Mouse (Mus musculus) kidney, postnatal 0 days (tissue): Measurements from ENCODE around the gene Ccm2. TPM values are rescaled to one million over a fixed set of nuclear protein-coding genes. Genes with fewer than 3 reads are reported as not detected.

Source experiments
- ATAC-seq: fragments of 200-750 bp; cut with Nextera tagmentation; replicated peaks from 2 replicates; pipeline ENCODE4 v1.8.0; 2017; ENCODE audit warnings: low read depth, moderate number of reproducible peaks, moderate TSS enrichment, moderate library complexity; ENCODE audit not compliant: low FRiP score
- DNase-seq: peaks from one replicate; pipeline ENCODE4 v3.0.0-alpha.2; 2016; ENCODE audit warnings: low spot score
- H3K27ac ChIP-seq: fragments of 300-500 bp; sonication (generic); 2 replicates; pipeline ENCODE4 v1.5.1; 2014; ENCODE audit warnings: mild to moderate bottlenecking
- H3K27me3 ChIP-seq: fragments of 300-500 bp; sonication (generic); 2 replicates; pipeline ENCODE4 v1.6.1; 2014; ENCODE audit warnings: low read length, mixed read lengths; ENCODE audit not compliant: insufficient read depth
- H3K36me3 ChIP-seq: fragments of 300-500 bp; sonication (generic); 2 replicates; pipeline ENCODE4 v1.6.1; 2014; ENCODE audit warnings: low read length, mixed read lengths; ENCODE audit not compliant: insufficient read depth
- H3K4me1 ChIP-seq: fragments of 300-500 bp; sonication (generic); replicated peaks from 2 replicates; pipeline ENCODE4 v1.6.1; 2014; ENCODE audit warnings: antibody characterized with exemption, low read length, mixed read lengths; ENCODE audit not compliant: insufficient read depth
- H3K4me2 ChIP-seq: fragments of 300-500 bp; sonication (generic); 2 replicates; pipeline ENCODE4 v1.6.1; 2014; ENCODE audit warnings: mild to moderate bottlenecking, low read length, moderate library complexity, mixed read lengths
- H3K4me3 ChIP-seq: fragments of 300-500 bp; sonication (generic); replicated peaks from 2 replicates; pipeline ENCODE4 v1.5.1; 2014; ENCODE audit warnings: low read depth, low read length
- H3K9ac ChIP-seq: fragments of 300-500 bp; sonication (generic); 2 replicates; pipeline ENCODE4 v1.6.1; 2014; ENCODE audit warnings: low read depth, low read length
- H3K9me3 ChIP-seq: fragments of 300-500 bp; sonication (generic); replicated peaks from 2 replicates; pipeline ENCODE4 v1.6.1; 2016; ENCODE audit warnings: low read length, inconsistent platforms, mixed read lengths
- CTCF ChIP-seq: IDR thresholded peaks from 2 replicates; pipeline ENCODE4 v1.5.1; 2016; ENCODE audit warnings: antibody characterized with exemption, low read depth, mild to moderate bottlenecking, moderate library complexity
- WGBS: fragments of 180-500 bp; shearing (Covaris S2); extraction: QIAGEN DNeasy Blood & Tissue Kit; methylation state at CpG from one replicate; pipeline ENCODE4 v1.1.7; 2014; 5-methylcytosine and 5-hydroxymethylcytosine counted together
- polyA plus RNA-seq: library from polyadenylated mRNA; unstranded; fragments of >200 nt; fragmentation: Nextera tagmentation; extraction: Ambion mirVana; gene quantifications from 2 replicates; pipeline ENCODE4 v1.2.1, GENCODE M21; 2015

Gene Ccm2
- polyA plus RNA-seq, 1 experiment from 2014 or later, result 63.8 TPM

GRCm38 (mm10) chr11:6629655-6630054 lies 83.0 kb downstream of the Ccm2 start:
- Histone ChIP-seq H3K9ac (no peak overlapping the region), H3K4me2 (no peak overlapping the region), H3K36me3 (no peaks in the 10 kb centered on the region), H3K27ac (no peak overlapping the region), H3K4me1 (peaks cover 8% of the 10 kb centered on the region; the same call in 1 of the 2 replicates), H3K4me3 (no peak overlapping the region), H3K27me3 (no peaks in the 10 kb centered on the region), H3K9me3 (no peaks in the 10 kb centered on the region)
- TF ChIP-seq CTCF, result peak; percentile 55
- ATAC-seq (no peak), DNase-seq (peak; percentile 13)

- Histone ChIP-seq H3K9me3 (no peaks in the 10 kb centered on the region), H3K4me2 (no peak overlapping the region), H3K9ac (no peak overlapping the region), H3K27me3 (no peaks in the 10 kb centered on the region), H3K4me3 (no peak overlapping the region), H3K27ac (no peak overlapping the region), H3K36me3 (no peaks in the 10 kb centered on the region), H3K4me1 (no peaks in the 10 kb centered on the region)
- WGBS, result 74% methylated on average over 8 of the region's 8 CpGs
- ATAC-seq (no peak), DNase-seq (no peak)
- TF ChIP-seq CTCF, result no peak
Measured at GRCm38 (mm10) chr11:6636150-6636549, 89.5 kb downstream of the Ccm2 start.

GRCm38 (mm10) chr11:6638537-6638936 lies 91.8 kb downstream of the Ccm2 start, which contains the start of gene Wap:
Gene Wap, minus strand, starts transcription at chr11:6638637.
- 90% methylated on average over 4 of the region's 4 CpGs for WGBS
- Histone ChIP-seq H3K9ac (no peak within 1 kb of the TSS), H3K4me1 (no peaks in the 10 kb centered on the region), H3K4me2 (no peak within 1 kb of the TSS), H3K27me3 (no peaks in the 10 kb centered on the region), H3K4me3 (no peak within 1 kb of the TSS), H3K36me3 (no peaks in the 10 kb centered on the region), H3K27ac (no peak within 1 kb of the TSS), H3K9me3 (no peaks in the 10 kb centered on the region)
- DNase-seq, result no peak
- ATAC-seq, result no peak
- no peak for TF ChIP-seq CTCF

GRCm38 (mm10) chr11:6639072-6639471 lies 92.4 kb downstream of the Ccm2 start:
- Histone ChIP-seq H3K36me3 (no peaks in the 10 kb centered on the region), H3K27ac (no peak overlapping the region), H3K9me3 (no peaks in the 10 kb centered on the region), H3K4me2 (no peak overlapping the region), H3K4me1 (no peaks in the 10 kb centered on the region), H3K4me3 (no peak overlapping the region), H3K9ac (no peak overlapping the region), H3K27me3 (no peaks in the 10 kb centered on the region)
- TF ChIP-seq CTCF, result no peak
- DNase-seq, result no peak
- 78% methylated on average over 6 of the region's 6 CpGs for WGBS
- ATAC-seq, result no peak

- WGBS, result 74% methylated on average over 6 of the region's 6 CpGs
- no peaks in the 10 kb centered on the region for H3K9me3 ChIP-seq
- no peaks in the 10 kb centered on the region for H3K4me1 ChIP-seq
- no peak for TF ChIP-seq CTCF
- no peak overlapping the region for H3K9ac ChIP-seq
- H3K4me2 ChIP-seq, result no peak overlapping the region
- no peaks in the 10 kb centered on the region for H3K36me3 ChIP-seq
- no peak overlapping the region for H3K4me3 ChIP-seq
- no peaks in the 10 kb centered on the region for H3K27me3 ChIP-seq
- DNase-seq (no peak), ATAC-seq (no peak)
- H3K27ac ChIP-seq, result no peak overlapping the region
Measured at GRCm38 (mm10) chr11:6644566-6644965, 97.9 kb downstream of the Ccm2 start.

Other genes starting within 250 kb of the Ccm2 start
- gene Zmiz2, start 157.8 kb upstream of the Ccm2 start, polyA plus RNA-seq, result 9.9 TPM in 2 replicates
- 5,621 and 5,791 TPM in 2 replicates for gene Ppia, start 131.4 kb upstream of the Ccm2 start, polyA plus RNA-seq
- gene H2afv, start 102.4 kb upstream of the Ccm2 start, polyA plus RNA-seq, result 441 and 458 TPM in 2 replicates
- 24.5 and 26.4 TPM in 2 replicates for gene Purb, start 71.0 kb upstream of the Ccm2 start, polyA plus RNA-seq
- 0.42 and 0.83 TPM in 2 replicates for gene Myo1g, start 25.9 kb upstream of the Ccm2 start, polyA plus RNA-seq
- 1.1 TPM in 2 replicates for gene Nacad, start 59.2 kb downstream of the Ccm2 start, polyA plus RNA-seq
- gene Tbrg4, start 79.2 kb downstream of the Ccm2 start, polyA plus RNA-seq, result 32.2 and 34.5 TPM in 2 replicates
- not detected in 2 replicates for gene Wap, start 91.8 kb downstream of the Ccm2 start, polyA plus RNA-seq
- gene Ramp3, start 111.6 kb downstream of the Ccm2 start, polyA plus RNA-seq, result 25.0 and 26.5 TPM in 2 replicates